Mouse (Mus musculus) inflammation-experienced regulatory T-cells, adult 6 months (primary cell): ENCODE results near the gene Pik3ca. TPM values are rescaled to one million over a fixed set of nuclear protein-coding genes. Genes with fewer than 3 reads are reported as not detected.

Source experiments
- ATAC-seq: one replicate; pipeline ENCODE4 v1.8.0; 2017
- polyA plus RNA-seq, 3 experiments: library from polyadenylated mRNA; unstranded; fragments of 100-300 nt; shearing (Covaris generic); gene quantifications; one replicate each; pipeline ENCODE4 v1.2.1; 2017

Pik3ca gene
- 10 to 100 TPM; 14.7 to 27.5 (median 17.2) TPM for polyA plus RNA-seq

GRCm38 (mm10) chr3:32397461-32398174, at the start of gene Pik3ca:
TSS of gene Pik3ca (plus strand) at chr3:32397671.
- ATAC-seq: peak; percentile 9

DNA sequence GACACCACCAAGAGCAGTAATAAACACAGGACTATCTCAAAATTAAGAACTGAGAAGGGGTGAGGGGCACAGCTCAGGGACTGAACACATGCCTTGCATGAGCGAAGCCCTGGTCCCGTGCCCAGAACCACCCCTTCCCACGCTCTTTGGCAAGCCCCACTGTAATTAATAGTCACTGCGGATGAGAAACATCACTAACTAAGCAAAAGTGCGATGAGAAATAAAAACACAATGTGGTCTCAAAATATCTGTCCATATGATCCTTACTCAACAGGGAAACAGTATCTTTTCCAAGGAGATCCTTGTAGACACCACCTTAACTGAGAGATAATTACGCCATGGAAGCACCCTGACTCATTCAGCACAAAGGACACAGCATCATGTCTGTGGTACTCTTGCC, 49.6 kb upstream of the Pik3ca start:
- no peak for ATAC-seq

DNA sequence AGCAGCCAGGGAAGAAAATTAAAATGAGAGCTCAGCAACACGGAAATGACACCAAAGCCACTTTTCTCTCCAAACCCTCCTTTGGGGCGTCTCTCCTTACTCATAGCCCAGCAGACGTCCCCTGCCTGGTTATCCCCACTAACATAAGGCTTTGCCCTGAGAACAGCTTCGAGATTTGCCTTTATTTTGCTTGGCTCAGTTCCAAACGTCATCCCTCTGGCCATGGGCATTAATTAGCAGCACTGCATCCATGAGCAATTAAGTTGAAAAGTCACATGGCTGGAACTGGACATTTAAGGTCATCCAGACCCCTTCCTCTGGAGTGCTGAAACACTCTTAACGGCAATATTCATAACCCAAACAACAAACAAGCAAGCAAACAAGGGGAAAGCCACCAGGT, 36.2 kb upstream of the Pik3ca start:
- no peak for ATAC-seq

DNA sequence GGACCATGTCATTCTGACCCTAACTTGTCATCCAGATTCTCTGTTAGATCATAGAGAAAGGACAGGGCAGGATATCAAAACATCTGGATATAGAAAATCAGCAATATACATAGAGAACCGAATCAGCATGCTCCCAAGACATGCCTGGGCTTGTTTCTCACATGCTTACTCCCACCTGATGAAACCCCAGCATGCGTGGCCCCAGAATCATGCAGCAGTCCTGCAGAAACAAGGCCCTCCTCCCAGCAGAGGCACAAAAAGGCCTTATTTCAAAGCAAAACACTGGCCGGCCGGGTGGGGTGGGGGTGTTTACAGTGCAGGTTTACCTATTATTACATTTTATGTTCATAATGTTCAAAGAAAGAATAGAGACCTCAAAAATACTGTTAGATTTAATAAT, 33.3 kb upstream of the Pik3ca start:
- no peak for ATAC-seq

DNA sequence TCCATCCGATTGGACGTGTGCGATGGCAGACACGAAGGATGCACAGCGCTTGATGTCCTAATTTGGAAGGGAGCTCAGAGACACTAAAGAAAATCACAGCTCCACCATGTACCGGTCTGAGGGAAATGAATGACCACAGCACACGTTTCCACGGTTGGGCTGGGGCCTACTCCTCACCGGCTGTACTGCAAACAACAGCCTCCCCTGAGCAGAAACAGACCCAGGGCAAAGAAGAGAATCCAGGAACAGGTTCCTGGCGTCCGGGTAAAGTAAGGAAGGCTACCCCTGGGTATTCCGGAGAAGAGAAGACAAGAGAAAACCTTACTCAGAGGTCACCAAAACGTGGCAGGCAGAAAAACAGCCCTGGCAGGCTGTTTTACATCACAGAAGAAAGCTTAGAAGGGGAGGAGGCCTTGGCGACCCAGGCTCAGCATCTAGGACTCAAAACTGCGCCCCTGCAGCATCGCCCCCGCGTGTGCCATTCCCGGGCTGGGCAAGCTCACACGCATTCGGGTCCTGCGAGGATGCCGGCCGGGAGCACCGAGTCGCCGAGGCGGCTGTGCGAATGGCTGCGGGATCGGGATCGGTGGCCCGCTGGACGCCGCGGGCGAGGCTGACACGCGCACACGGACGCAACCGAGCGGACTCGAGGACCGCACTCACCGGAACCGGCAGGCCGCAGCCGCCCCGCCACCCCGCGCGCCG, 32.5 kb upstream of the Pik3ca start:
- ATAC-seq: peak; percentile 54

GRCm38 (mm10) chr3:32365546-32366245, 31.8 kb upstream of the Pik3ca start, which contains the start of gene Zmat3:
TSS of gene Zmat3 (minus strand) at chr3:32366014.
- peak; percentile 72 for ATAC-seq

DNA sequence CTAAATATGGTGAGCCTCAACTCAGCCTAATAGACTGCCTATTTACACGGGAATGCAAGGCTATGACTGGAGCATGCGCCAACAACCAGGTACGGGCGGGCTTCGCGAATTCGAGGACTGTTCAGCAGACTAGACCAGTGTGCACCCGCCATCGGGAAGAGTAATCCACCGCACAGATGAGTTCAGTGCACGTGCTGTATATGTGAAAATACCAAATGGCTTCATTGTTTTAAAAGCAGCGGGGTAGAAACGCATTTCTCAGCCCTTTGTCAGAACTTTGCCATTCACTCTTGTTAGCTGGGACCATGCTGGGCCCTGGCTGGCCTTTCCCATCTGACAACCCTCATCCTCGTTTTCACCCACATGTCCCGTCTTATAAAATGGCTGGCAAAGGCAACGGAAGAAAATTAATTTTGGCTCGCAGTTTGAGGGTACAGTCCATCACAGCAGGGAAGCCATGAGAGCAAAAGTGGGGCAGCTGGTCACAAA, 31.2 kb upstream of the Pik3ca start:
- no peak for ATAC-seq

- no peak for ATAC-seq
Measured at GRCm38 (mm10) chr3:32367516-32367915, 30.0 kb upstream of the Pik3ca start.

DNA sequence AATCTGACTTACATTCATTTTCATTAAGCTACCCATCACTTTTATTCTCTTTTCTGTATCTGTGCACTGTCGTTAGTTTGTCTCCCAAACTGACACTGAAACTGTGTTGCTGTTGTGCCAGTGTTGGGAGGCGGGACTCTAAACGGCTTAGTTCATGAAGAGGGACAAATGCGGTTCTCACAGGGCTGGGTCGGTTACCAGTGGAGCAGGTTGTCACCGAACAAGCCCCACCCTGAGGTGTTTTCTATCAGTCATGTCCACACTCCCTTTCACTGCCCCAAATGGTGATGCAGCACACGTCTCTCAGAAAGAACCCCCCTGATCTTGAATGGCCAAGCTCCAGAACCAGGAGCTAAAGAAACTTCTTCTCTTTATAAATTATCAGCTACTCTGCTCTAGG, 25.5 kb upstream of the Pik3ca start:
- ATAC-seq: no peak

- ATAC-seq: no peak
Measured at GRCm38 (mm10) chr3:32372470-32372869, 25.0 kb upstream of the Pik3ca start.

GRCm38 (mm10) chr3:32373236-32373635, 24.2 kb upstream of the Pik3ca start:
- ATAC-seq: no peak

GRCm38 (mm10) chr3:32379891-32380290, 17.6 kb upstream of the Pik3ca start:
- no peak for ATAC-seq

DNA sequence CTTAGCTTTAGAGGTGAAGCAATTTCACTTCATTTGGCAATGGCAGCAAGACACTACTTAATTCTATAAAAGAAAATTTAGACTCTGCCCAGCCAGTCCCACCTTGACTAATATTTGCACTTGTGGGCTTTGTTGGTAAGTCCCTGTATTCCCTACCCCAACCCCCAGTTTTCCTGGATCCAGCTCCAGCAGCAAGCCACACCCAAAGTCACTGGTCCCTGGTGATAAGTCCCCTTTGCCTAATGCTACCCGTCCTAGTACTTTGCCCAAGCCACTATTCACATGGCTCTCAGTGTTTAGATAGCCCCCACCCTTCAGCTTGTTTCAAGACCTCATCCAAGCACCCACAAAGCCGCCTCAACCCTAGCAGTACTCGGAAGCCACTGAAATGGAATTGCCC, 15.9 kb upstream of the Pik3ca start:
- no peak for ATAC-seq

DNA sequence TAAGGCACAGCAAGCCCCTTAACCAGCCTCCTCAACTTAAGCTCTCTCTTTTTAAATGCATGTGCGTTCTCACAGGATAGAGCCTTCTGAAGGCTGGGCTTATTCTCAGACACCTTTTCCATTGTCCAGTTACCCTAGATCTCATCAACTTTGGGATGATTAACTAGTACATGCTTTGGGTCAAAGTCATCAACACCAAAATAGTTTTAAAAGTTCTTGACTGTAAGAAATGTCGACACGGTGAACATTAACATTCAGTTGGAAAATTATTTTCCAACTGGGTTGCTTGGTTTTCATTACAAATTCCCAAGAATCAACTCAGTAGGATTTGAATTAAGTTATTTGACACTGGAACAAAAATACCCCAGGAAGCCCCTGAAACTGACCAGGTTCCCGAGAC, 4.6 kb upstream of the Pik3ca start:
- no peak for ATAC-seq

DNA sequence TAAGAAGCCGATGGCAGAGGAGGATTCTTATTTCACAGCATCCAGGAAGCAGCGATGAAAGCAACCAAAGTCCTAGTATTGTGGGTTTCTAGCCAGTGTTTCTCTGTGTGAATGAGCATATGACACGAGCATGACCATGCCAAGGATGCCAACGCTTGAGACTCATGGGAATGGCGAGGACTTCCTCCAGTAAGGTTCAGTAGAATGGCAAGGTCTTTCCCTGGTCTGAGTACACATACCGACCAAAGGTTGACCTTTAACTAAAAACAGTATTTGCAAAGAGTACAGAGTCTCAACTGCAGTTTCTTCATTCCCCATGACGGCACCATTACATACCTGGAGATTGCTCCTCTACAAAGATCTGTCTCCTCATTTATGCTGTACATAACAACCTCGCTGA, 3.5 kb upstream of the Pik3ca start:
- no peak for ATAC-seq

DNA sequence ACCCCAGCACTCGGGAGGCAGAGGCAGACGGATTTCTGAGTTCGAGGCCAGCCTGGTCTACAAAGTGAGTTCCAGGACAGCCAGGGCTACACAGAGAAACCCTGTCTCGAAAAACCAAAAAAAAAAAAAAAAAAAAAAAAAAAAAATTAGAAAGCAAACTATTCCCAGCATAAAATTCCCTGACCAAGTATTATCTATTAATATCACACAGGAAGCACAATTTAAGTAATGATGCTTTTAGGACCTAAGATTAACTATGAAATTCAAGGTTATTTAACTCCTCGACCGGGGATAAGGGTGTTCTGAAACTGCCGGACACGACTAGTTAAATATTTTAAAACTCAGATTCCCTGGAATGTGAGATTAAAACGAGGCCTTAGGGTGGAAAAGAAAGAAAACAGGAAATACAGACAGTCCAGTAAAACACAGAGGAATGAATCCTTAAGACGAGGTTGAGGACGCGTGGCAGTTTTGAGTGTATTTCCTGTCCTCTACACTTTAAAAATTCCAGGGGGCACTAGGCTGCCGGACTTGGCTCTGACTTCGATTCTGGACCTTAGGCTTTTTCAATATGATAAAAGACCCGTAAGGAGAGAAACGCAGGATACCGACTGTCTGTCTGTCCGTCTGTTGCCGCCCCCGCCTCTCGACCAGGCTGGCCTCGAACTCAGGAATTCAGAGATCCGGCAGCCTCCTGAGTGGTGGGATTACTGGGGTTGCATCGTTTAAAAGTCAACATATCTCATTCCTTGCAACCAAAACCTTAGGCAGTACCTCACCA, 1.5 kb upstream of the Pik3ca start:
- no peak for ATAC-seq

DNA sequence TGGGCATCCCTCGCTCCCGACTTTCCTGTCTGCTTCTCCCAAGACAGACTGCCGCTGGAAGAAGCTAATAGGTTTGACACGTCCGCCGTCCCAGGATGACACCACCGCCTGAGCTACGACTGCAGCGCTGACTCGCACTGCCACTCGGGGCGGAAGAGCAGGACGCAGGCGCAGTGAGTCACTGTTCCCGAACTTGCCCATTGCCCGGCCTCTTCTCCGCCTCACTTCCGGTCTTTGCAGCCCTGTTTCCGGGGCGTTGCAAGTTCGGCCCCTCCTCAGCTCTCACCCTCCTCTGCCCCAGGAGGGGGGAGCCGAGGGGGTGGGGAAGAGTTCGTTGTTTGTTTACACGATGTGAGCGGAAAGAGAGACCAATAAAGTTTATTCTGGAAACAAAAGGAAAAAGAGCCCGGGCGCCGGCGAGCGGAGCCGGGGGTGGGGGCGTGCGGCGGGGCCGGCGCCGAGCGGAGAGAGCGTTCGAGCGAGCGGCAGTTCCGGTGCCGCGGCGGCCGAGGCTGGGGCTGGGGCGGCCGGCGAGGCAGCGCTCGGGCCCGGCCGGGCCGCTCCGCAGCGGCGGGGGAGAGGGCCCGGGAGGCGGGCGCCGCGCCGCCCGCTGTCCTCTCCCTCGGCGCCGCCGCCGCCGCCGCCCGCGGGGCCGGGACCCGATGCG, 544 bp upstream of the Pik3ca start:
- ATAC-seq: peak; percentile 92

DNA sequence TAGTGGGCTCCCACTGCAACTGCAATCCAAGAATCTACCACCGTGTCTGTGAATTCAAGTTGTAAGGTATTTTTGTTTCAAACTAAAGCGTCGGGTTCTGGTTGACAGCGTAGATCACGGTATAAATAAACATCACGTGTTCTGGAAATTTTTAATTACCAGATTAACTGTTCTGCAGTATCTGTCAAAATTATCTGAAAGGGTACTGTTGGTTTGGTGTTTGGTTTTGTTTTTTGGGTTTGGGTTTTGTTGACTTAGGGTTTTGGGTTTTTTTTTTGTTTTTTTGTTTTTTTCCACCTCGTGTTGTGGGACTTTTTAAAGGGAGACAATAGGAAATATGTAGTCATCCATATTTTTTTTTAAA, 686 bp downstream of the Pik3ca start:
- no peak for ATAC-seq

GRCm38 (mm10) chr3:32398623-32399022, 1.2 kb downstream of the Pik3ca start:
- no peak for ATAC-seq

DNA sequence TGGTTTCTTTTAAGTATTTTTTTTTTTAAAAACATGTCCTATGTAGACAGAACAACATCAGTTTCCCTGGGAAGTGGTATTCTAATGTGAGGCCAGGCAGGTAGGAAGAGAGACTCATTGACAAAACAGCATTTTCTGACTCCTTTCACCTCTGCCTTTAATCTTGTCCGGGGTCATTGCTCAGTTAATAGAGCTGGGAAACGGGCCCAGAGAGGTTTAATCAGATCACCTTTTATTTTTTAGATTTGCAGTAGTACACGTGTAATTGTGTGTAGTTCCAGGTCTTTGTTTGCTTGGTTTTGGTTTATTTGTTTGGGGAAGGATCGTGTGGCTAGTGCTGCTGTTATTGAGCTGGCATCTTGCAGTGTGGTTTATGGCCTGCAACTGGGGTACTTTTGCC, 1.9 kb downstream of the Pik3ca start:
- no peak for ATAC-seq

- no peak for ATAC-seq
Measured at GRCm38 (mm10) chr3:32399931-32400330, 2.5 kb downstream of the Pik3ca start.

GRCm38 (mm10) chr3:32401591-32401990, 4.1 kb downstream of the Pik3ca start:
- no peak for ATAC-seq
